Mouse (Mus musculus) heart, embryonic 11.5 days (tissue): Measurements from ENCODE around the gene Spaar. TPM values are rescaled to one million over a fixed set of nuclear protein-coding genes. Genes with fewer than 3 reads are reported as not detected.
"Not testable (repeated sequence)": the region's sequence is repeated elsewhere in the genome, so short reads cannot be mapped to it uniquely, and the experiment has no call there.

ENCODE experiments used
- ATAC-seq: fragments of 200-750 bp; cut with Nextera tagmentation; replicated peaks from 2 replicates; pipeline ENCODE4 v1.8.0; 2017; ENCODE audit warnings: moderate library complexity; ENCODE audit not compliant: insufficient number of reproducible peaks, low FRiP score, low TSS enrichment
- H3K27ac ChIP-seq: fragments of 300-500 bp; sonication (generic); 2 replicates; pipeline ENCODE4 v1.5.1; 2014; ENCODE audit warnings: mild to moderate bottlenecking, low read depth, low read length
- H3K27me3 ChIP-seq: fragments of 300-500 bp; sonication (generic); 2 replicates; pipeline ENCODE4 v1.6.1; 2014; ENCODE audit warnings: mild to moderate bottlenecking, low read length, mixed read lengths; ENCODE audit not compliant: control insufficient read depth, insufficient read depth
- H3K36me3 ChIP-seq: fragments of 300-500 bp; sonication (generic); 2 replicates; pipeline ENCODE4 v1.6.1; 2014; ENCODE audit warnings: mild to moderate bottlenecking, low read length, moderate library complexity, mixed read lengths; ENCODE audit not compliant: control insufficient read depth, insufficient read depth
- H3K4me1 ChIP-seq: fragments of 300-500 bp; sonication (generic); 2 replicates; pipeline ENCODE4 v1.6.1; 2014; ENCODE audit warnings: low read length; ENCODE audit not compliant: control insufficient read depth, insufficient read depth
- H3K4me2 ChIP-seq: fragments of 300-500 bp; sonication (generic); 2 replicates; pipeline ENCODE4 v1.6.1; 2014; ENCODE audit warnings: mild to moderate bottlenecking, moderate library complexity
- H3K4me3 ChIP-seq: fragments of 300-500 bp; sonication (generic); 2 replicates; pipeline ENCODE4 v1.5.1; 2014; ENCODE audit warnings: low read depth, low read length
- H3K9ac ChIP-seq: fragments of 300-500 bp; sonication (generic); 2 replicates; pipeline ENCODE4 v1.6.1; 2014; ENCODE audit warnings: mild to moderate bottlenecking, low read depth, low read length, moderate library complexity
- H3K9me3 ChIP-seq: fragments of 300-500 bp; sonication (generic); replicated peaks from 2 replicates; pipeline ENCODE4 v1.6.1; 2016; ENCODE audit warnings: low read length; ENCODE audit not compliant: control insufficient read depth
- WGBS: fragments of 180-500 bp; shearing (Covaris S2); extraction: QIAGEN DNeasy Blood & Tissue Kit; methylation state at CpG from one replicate; pipeline ENCODE4 v1.1.7; 2014; ENCODE audit not compliant: insufficient replicate concordance; 5-methylcytosine and 5-hydroxymethylcytosine counted together
- polyA plus RNA-seq: library from polyadenylated mRNA; unstranded; fragments of >200 nt; fragmentation: Nextera tagmentation; extraction: Ambion mirVana; gene quantifications from 2 replicates; pipeline ENCODE4 v1.2.1, GENCODE M21; 2014

Gene Spaar
- polyA plus RNA-seq, 1 experiment from 2014 or later = 0.16 TPM

- not testable (repeated sequence) for H3K9me3 ChIP-seq, H3K4me1 ChIP-seq, H3K4me3 ChIP-seq, H3K4me2 ChIP-seq, H3K9ac ChIP-seq, H3K36me3 ChIP-seq, ATAC-seq, H3K27me3 ChIP-seq, H3K27ac ChIP-seq
- WGBS = 79% methylated on average over 5 of the region's 5 CpGs
Observed at GRCm38 (mm10) chr4:43795844-43796243, 66.0 kb downstream of the Spaar start.

GRCm38 (mm10) chr4:43798936-43799335 lies 69.1 kb downstream of the Spaar start:
- Histone ChIP-seq H3K4me1 (no peaks in the 10 kb centered on the region), H3K9me3 (no peaks in the 10 kb centered on the region), H3K4me3 (no peak overlapping the region), H3K27me3 (no peaks in the 10 kb centered on the region), H3K36me3 (no peaks in the 10 kb centered on the region), H3K9ac (no peak overlapping the region), H3K4me2 (no peak overlapping the region), H3K27ac (no peak overlapping the region)
- WGBS = 73% methylated on average over 7 of the region's 7 CpGs
- no peak for ATAC-seq

Other genes starting within 250 kb of the Spaar start
- gene Sit1, start 246.3 kb upstream of the Spaar start, polyA plus RNA-seq = not detected in 2 replicates
- 73.6 and 75.8 TPM in 2 replicates for gene Ccdc107, start 237.1 kb upstream of the Spaar start, polyA plus RNA-seq
- 34.2 and 35.7 TPM in 2 replicates for gene Arhgef39, start 230.3 kb upstream of the Spaar start, polyA plus RNA-seq
- gene Car9, start 223.1 kb upstream of the Spaar start, polyA plus RNA-seq = 1.7 and 3.2 TPM in 2 replicates
- 155 and 162 TPM in 2 replicates for gene Tpm2, start 206.3 kb upstream of the Spaar start, polyA plus RNA-seq
- 59.7 and 77.1 TPM in 2 replicates for gene Creb3, start 167.7 kb upstream of the Spaar start, polyA plus RNA-seq
- 74.2 and 86.2 TPM in 2 replicates for gene Tln1, start 167.3 kb upstream of the Spaar start, polyA plus RNA-seq
- gene Rgp1, start 151.3 kb upstream of the Spaar start, polyA plus RNA-seq = 20.1 and 32.5 TPM in 2 replicates
- 14.3 and 18.4 TPM in 2 replicates for gene Gba2, start 151.2 kb upstream of the Spaar start, polyA plus RNA-seq
- not detected in 2 replicates for gene Msmp, start 145.5 kb upstream of the Spaar start, polyA plus RNA-seq
- gene Npr2, start 98.1 kb upstream of the Spaar start, polyA plus RNA-seq = 7.2 and 7.8 TPM in 2 replicates
- 0.29 and 0.38 TPM in 2 replicates for gene Spag8, start 76.4 kb upstream of the Spaar start, polyA plus RNA-seq
- 128 and 131 TPM in 2 replicates for gene Hint2, start 73.6 kb upstream of the Spaar start, polyA plus RNA-seq
- 2.7 and 3.3 TPM in 2 replicates for gene Tmem8b, start 61.1 kb upstream of the Spaar start, polyA plus RNA-seq
- gene Fam221b, start 60.9 kb upstream of the Spaar start, polyA plus RNA-seq = 3.4 and 3.9 TPM in 2 replicates
- not detected in 2 replicates for gene Olfr70, start 29.2 kb upstream of the Spaar start, polyA plus RNA-seq
- gene Olfr71, start 19.8 kb upstream of the Spaar start, polyA plus RNA-seq = not detected in 2 replicates
- gene Hrct1, start 2.8 kb upstream of the Spaar start, polyA plus RNA-seq = 0.59 and 0.99 TPM in 2 replicates
- gene Olfr159, start 41.0 kb downstream of the Spaar start, polyA plus RNA-seq = not detected in 2 replicates
- gene Olfr156, start 93.9 kb downstream of the Spaar start, polyA plus RNA-seq = not detected in 2 replicates
- gene Olfr157, start 110.2 kb downstream of the Spaar start, polyA plus RNA-seq = 0.03 TPM in 2 replicates
- not detected in 2 replicates for gene Olfr155, start 121.5 kb downstream of the Spaar start, polyA plus RNA-seq
- gene Reck, start 145.5 kb downstream of the Spaar start, polyA plus RNA-seq = 11.8 and 13.6 TPM in 2 replicates
- gene Glipr2, start 227.4 kb downstream of the Spaar start, polyA plus RNA-seq = 112 and 136 TPM in 2 replicates